Mouse (Mus musculus) spleen, adult 2 months (tissue): ENCODE measurements around the gene Scaf1.
A peak's percentile ranks its signal among the peaks of the same experiment; 100 is the strongest.

Experiments
- CTCF ChIP-seq: fragments of 200-500 bp; IDR thresholded peaks from 2 replicates; pipeline ENCODE4 v1.5.1; 2011; ENCODE audit warnings: mild to moderate bottlenecking, inconsistent platforms; ENCODE audit not compliant: insufficient read depth, insufficient read length, insufficient replicate concordance; ENCODE audit errors: extremely low read depth
- POLR2A ChIP-seq: fragments of 200-500 bp; IDR thresholded peaks from 2 replicates; pipeline ENCODE4 v1.6.1; 2011; ENCODE audit warnings: low read depth, low read length, inconsistent platforms

DNA sequence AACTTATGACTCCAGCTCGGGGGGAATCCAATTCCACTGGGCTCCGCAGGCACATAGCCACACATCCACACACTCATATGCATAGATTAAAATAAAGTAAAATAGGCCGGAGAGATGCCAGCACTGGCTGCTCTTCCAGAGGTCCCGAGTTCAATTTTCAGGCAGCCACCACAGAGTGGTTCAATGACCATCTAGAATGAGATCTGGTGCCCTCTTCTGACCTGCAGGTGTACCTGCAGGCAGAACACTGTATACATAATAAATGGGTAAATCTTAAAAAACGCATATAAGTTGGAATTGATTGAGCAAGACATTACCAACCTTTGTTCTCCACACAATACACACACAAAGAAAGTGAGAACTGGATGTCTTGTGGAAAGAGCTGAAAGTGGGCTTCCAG, 60.5 kb downstream of the Scaf1 start:
- TF ChIP-seq POLR2A (no peak), CTCF (peak; percentile 13; the same call in 1 of the 2 replicates)
